Mouse (Mus musculus) MEL (cell line): ENCODE measurements around the gene Trio. TPM values are rescaled to one million over a fixed set of nuclear protein-coding genes. Genes with fewer than 3 reads are reported as not detected.

Experiments
- DNase-seq: peaks from one replicate; pipeline ENCODE4 v3.0.0; 2011; ENCODE audit warnings: low read depth, low spot score
- H3K27ac ChIP-seq: 2 replicates; pipeline ENCODE4 v1.5.1; 2012; ENCODE audit warnings: low read depth, mild to moderate bottlenecking, control low read depth, low read length, moderate library complexity; ENCODE audit not compliant: control insufficient read depth
- H3K27me3 ChIP-seq, 2 experiments: fragments of 150-350 bp in 1 of 2; sonication (generic) in 1 of 2; 2 replicates each; pipeline ENCODE4 v1.6.1; 2012; ENCODE audit warnings: low read length in 2 of 2, mild to moderate bottlenecking in 2 of 2, improper control_type of control experiment in 1 of 2, moderate library complexity in 1 of 2; ENCODE audit not compliant: insufficient read depth in 2 of 2, control insufficient read depth in 1 of 2
- H3K36me3 ChIP-seq, 2 experiments: 2 replicates each; pipeline ENCODE4 v1.6.1; 2012 to 2014; ENCODE audit warnings: low read length in 2 of 2, improper control_type of control experiment in 1 of 2, inconsistent platforms in 1 of 2, mild to moderate bottlenecking in 1 of 2; ENCODE audit not compliant: insufficient read depth in 2 of 2, control insufficient read depth in 1 of 2
- H3K4me1 ChIP-seq, 2 experiments: fragments of 150-350 bp in 1 of 2; sonication (generic) in 1 of 2; 2 replicates each; pipeline ENCODE4 v1.6.1; 2012; ENCODE audit warnings: low read length in 2 of 2, improper control_type of control experiment in 1 of 2, mild to moderate bottlenecking in 1 of 2; ENCODE audit not compliant: insufficient read depth in 2 of 2, control insufficient read depth in 1 of 2
- H3K4me3 ChIP-seq, 2 experiments: fragments of 150-350 bp in 1 of 2; sonication (generic) in 1 of 2; 2 replicates each; pipeline ENCODE4 v1.5.1; 2012; ENCODE audit warnings: low read depth in 2 of 2, low read length in 2 of 2, mild to moderate bottlenecking in 2 of 2, moderate library complexity in 2 of 2, control low read depth in 1 of 2, improper control_type of control experiment in 1 of 2; ENCODE audit not compliant: control insufficient read depth in 1 of 2, insufficient read depth in 1 of 2
- H3K79me2 ChIP-seq: 2 replicates; pipeline ENCODE4 v1.6.1; 2012; ENCODE audit warnings: mild to moderate bottlenecking, low read length, moderate library complexity; ENCODE audit not compliant: control insufficient read depth, poor library complexity, insufficient read depth
- H3K9ac ChIP-seq: 2 replicates; pipeline ENCODE4 v1.6.1; 2012; ENCODE audit warnings: low read depth, mild to moderate bottlenecking, control low read depth, low read length, moderate library complexity; ENCODE audit not compliant: control insufficient read depth, poor library complexity, severe bottlenecking
- H3K9me3 ChIP-seq: fragments of 150-350 bp; sonication (generic); replicated peaks from 2 replicates; pipeline ENCODE4 v1.6.1; 2012; ENCODE audit warnings: mild to moderate bottlenecking, low read length, improper control_type of control experiment, moderate library complexity; ENCODE audit not compliant: insufficient read depth
- CHD1 ChIP-seq: IDR thresholded peaks from 2 replicates; pipeline ENCODE4 v1.6.1; 2012; ENCODE audit warnings: low read depth, mild to moderate bottlenecking, inconsistent platforms, low read length, improper control_type of control experiment
- CTCF ChIP-seq, 3 experiments: IDR thresholded peaks in 2 of 3; conservative IDR thresholded peaks in 1 of 3; 2 replicates each; pipeline ENCODE4 v1.5.1; 2011 to 2012; ENCODE audit warnings: low read length in 3 of 3, low read depth in 2 of 3, mild to moderate bottlenecking in 2 of 3, improper control_type of control experiment in 1 of 3, inconsistent platforms in 1 of 3, mixed read lengths in 1 of 3, moderate library complexity in 1 of 3; ENCODE audit not compliant: control insufficient read depth in 1 of 3, insufficient read depth in 1 of 3, poor library complexity in 1 of 3, severe bottlenecking in 1 of 3
- ELF1 ChIP-seq: IDR thresholded peaks from 2 replicates; pipeline ENCODE4 v1.6.1; 2014; ENCODE audit warnings: low read depth, mild to moderate bottlenecking, inconsistent platforms, low read length, improper control_type of control experiment, moderate library complexity
- EP300 ChIP-seq, 2 experiments: IDR thresholded peaks; 2 replicates each; pipeline ENCODE4 v1.6.1; 2011; ENCODE audit warnings: improper control_type of control experiment in 2 of 2, low read length in 2 of 2, low read depth in 1 of 2, mild to moderate bottlenecking in 1 of 2
- MAFK ChIP-seq: IDR thresholded peaks from 2 replicates; pipeline ENCODE4 v1.6.1; 2011; ENCODE audit warnings: low read depth, mild to moderate bottlenecking, low read length, improper control_type of control experiment, borderline replicate concordance
- MAX ChIP-seq: IDR thresholded peaks from 2 replicates; pipeline ENCODE4 v1.6.1; 2011; ENCODE audit warnings: low read length, improper control_type of control experiment
- MAZ ChIP-seq: IDR thresholded peaks from 2 replicates; pipeline ENCODE4 v1.6.1; 2012; ENCODE audit warnings: low read depth, mild to moderate bottlenecking, inconsistent platforms, low read length, improper control_type of control experiment
- MEF2A ChIP-seq: IDR thresholded peaks from 2 replicates; pipeline ENCODE4 v1.6.1; 2014; ENCODE audit warnings: low read depth, mild to moderate bottlenecking, inconsistent platforms, low read length, improper control_type of control experiment; ENCODE audit not compliant: poor library complexity, insufficient replicate concordance, severe bottlenecking; ENCODE audit errors: extremely low read depth
- MYC ChIP-seq: IDR thresholded peaks from 2 replicates; pipeline ENCODE4 v1.6.1; 2011; ENCODE audit warnings: low read depth, mild to moderate bottlenecking, low read length, improper control_type of control experiment, moderate library complexity
- POLR2AphosphoS5 ChIP-seq: IDR thresholded peaks from 2 replicates; pipeline ENCODE4 v1.6.1; 2012; ENCODE audit warnings: low read depth, borderline replicate concordance, mild to moderate bottlenecking, inconsistent platforms, low read length, moderate library complexity, mixed read lengths
- RCOR1 ChIP-seq: IDR thresholded peaks from 2 replicates; pipeline ENCODE4 v1.6.1; 2012; ENCODE audit warnings: low read depth, mild to moderate bottlenecking, inconsistent platforms, low read length, improper control_type of control experiment
- SMC3 ChIP-seq: IDR thresholded peaks from 2 replicates; pipeline ENCODE4 v1.6.1; 2011; ENCODE audit warnings: low read depth, low read length, improper control_type of control experiment
- TBP ChIP-seq: IDR thresholded peaks from 2 replicates; pipeline ENCODE4 v1.8.0; 2011; ENCODE audit warnings: low read depth, low read length, improper control_type of control experiment
- TCF12 ChIP-seq: IDR thresholded peaks from 2 replicates; pipeline ENCODE4 v1.6.1; 2014; ENCODE audit warnings: low read depth, mild to moderate bottlenecking, inconsistent platforms, low read length, improper control_type of control experiment, moderate library complexity
- UBTF ChIP-seq: IDR thresholded peaks from 2 replicates; pipeline ENCODE4 v1.6.1; 2012; ENCODE audit warnings: low read depth, mild to moderate bottlenecking, inconsistent platforms, low read length, improper control_type of control experiment, moderate library complexity, borderline replicate concordance; ENCODE audit not compliant: insufficient read depth
- USF2 ChIP-seq, 2 experiments: IDR thresholded peaks; 2 replicates each; pipeline ENCODE4 v1.6.1; 2011 to 2012; ENCODE audit warnings: improper control_type of control experiment in 2 of 2, low read length in 2 of 2, borderline replicate concordance in 1 of 2, inconsistent platforms in 1 of 2, low read depth in 1 of 2, mild to moderate bottlenecking in 1 of 2; ENCODE audit not compliant: insufficient read depth in 1 of 2
- ZMIZ1 ChIP-seq: IDR thresholded peaks from 2 replicates; pipeline ENCODE4 v1.6.1; 2012; ENCODE audit warnings: low read depth, mild to moderate bottlenecking, inconsistent platforms, low read length, improper control_type of control experiment, moderate library complexity
- ZNF384 ChIP-seq: IDR thresholded peaks from 2 replicates; pipeline ENCODE4 v1.6.1; 2012; ENCODE audit warnings: low read depth, mild to moderate bottlenecking, inconsistent platforms, low read length, improper control_type of control experiment
- polyA plus RNA-seq, 2 experiments: library from polyadenylated mRNA; stranded (reverse) in 1 of 2; unstranded in 1 of 2; fragments of >175 nt in 1 of 2; fragments of >200 nt in 1 of 2; gene quantifications; 2 replicates each; pipeline versions ENCODE4 v1.2.1 to v1.2.4; 2012; ENCODE audit warnings: low replicate concordance in 2 of 2, low read depth in 1 of 2; ENCODE audit not compliant: insufficient read length in 2 of 2, insufficient read depth in 1 of 2, missing spikeins in 1 of 2
- total RNA-seq: library from RNA; depleted of rRNA; stranded (reverse); fragments of 300-350 nt; gene quantifications from 2 replicates; pipeline ENCODE4 v1.2.3, GENCODE M21; 2012

Trio gene
- total and polyA plus RNA-seq, 3 experiments: 0.91 to 1.1 TPM; not detected in 1

- no peak for TF ChIP-seq USF2 (IDR thresholded peaks at IDR 0.05; ENCODE audit: borderline replicate concordance in 1 of 2, insufficient read depth in 1 of 2, low read depth in 1 of 2, low read length in 2 of 2)
- TF ChIP-seq MAZ: no peak
- no peak for TF ChIP-seq MEF2A
- TF ChIP-seq MYC: no peak
- no peak for TF ChIP-seq TBP
- TF ChIP-seq RCOR1: no peak
- TF ChIP-seq EP300 (IDR thresholded peaks at IDR 0.05; ENCODE audit: low read depth in 1 of 2, low read length in 2 of 2): no peak
- TF ChIP-seq SMC3: no peak
- no peak for TF ChIP-seq ELF1
- no peak for TF ChIP-seq CTCF (IDR thresholded peaks at IDR 0.05 in 2 of 3, conservative IDR thresholded peaks at IDR 0.05 in 1 of 3; ENCODE audit: control insufficient read depth in 1 of 3, insufficient read depth in 1 of 3, low read depth in 2 of 3, low read length in 3 of 3, poor library complexity in 1 of 3, severe bottlenecking in 1 of 3)
- TF ChIP-seq, all 39 proteins: peak for 0
- H3K36me3 ChIP-seq: no peaks in the 10 kb centered on the region
- no peak overlapping the region for H3K9ac ChIP-seq
- no peaks in the 10 kb centered on the region for H3K27me3 ChIP-seq
- no peak overlapping the region for H3K4me3 ChIP-seq
- DNase-seq: no peak
- H3K9me3 ChIP-seq: no peaks in the 10 kb centered on the region
- H3K79me2 ChIP-seq: no peaks in the 10 kb centered on the region
- H3K27ac ChIP-seq: no peak overlapping the region
- no peaks in the 10 kb centered on the region for H3K4me1 ChIP-seq
Measured at GRCm38 (mm10) chr15:27684813-27685212, 340.8 kb downstream of the Trio start.

- TF ChIP-seq ZMIZ1: no peak
- TF ChIP-seq POLR2AphosphoS5: no peak
- TF ChIP-seq MAFK: no peak
- no peak for TF ChIP-seq TCF12
- TF ChIP-seq UBTF: no peak
- TF ChIP-seq MAX: no peak
- TF ChIP-seq ZNF384: no peak
- no peak for TF ChIP-seq CHD1
- no peaks in the 10 kb centered on the region for H3K36me3 ChIP-seq
- no peak overlapping the region for H3K9ac ChIP-seq
- H3K9me3 ChIP-seq: no peaks in the 10 kb centered on the region
- H3K4me1 ChIP-seq: no peaks in the 10 kb centered on the region
- H3K27me3 ChIP-seq: no peaks in the 10 kb centered on the region
- no peak overlapping the region for H3K27ac ChIP-seq
- H3K4me3 ChIP-seq: no peak overlapping the region
- DNase-seq: no peak
- H3K79me2 ChIP-seq: no peaks in the 10 kb centered on the region
Measured at GRCm38 (mm10) chr15:27683206-27683605, 342.4 kb downstream of the Trio start.
